Mouse (Mus musculus): ENCODE measurements around the gene Faxc.

Gene Faxc

DNA sequence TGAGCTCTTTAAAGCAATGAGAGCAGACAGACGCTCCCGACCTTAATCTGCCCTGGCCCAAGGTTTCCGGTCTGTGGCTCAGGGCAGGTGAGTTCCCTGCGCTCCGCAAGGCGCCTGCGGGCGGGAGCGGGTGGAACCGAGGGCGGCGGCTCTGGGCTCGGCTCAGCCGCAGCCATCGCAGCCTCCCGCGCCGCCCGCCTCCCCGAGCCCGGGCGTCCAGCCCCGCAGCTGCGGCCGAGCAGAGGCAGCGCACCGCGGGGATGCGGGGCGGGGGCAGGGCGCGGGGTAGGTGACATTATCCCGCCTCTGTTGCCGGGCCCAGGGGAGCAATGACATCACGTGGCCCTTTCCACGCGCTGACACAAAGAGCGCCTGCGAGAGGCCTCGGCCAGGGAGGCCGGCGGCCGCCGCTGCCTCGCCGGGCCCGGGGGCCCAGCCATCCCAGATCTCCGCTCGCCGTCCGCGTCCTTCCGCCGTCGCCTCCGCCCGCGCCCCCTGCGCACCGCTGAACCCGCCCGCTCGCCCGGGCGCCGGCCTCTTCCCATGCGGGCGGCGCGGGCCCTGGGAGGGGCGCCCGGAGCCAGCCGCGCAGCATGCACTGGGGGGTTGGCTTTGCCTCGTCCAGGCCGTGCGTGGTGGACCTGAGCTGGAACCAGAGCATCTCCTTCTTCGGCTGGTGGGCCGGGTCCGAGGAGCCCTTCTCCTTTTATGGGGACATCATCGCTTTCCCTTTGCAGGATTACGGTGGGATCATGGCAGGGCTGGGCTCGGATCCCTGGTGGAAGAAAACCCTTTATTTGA lies at the start of gene Faxc:
TSS of gene Faxc (plus strand) at position 359 of the 801 bp plus-strand sequence.
- no peak for DNase-seq (ENCODE audit: low spot score in 2 of 2)

DNA sequence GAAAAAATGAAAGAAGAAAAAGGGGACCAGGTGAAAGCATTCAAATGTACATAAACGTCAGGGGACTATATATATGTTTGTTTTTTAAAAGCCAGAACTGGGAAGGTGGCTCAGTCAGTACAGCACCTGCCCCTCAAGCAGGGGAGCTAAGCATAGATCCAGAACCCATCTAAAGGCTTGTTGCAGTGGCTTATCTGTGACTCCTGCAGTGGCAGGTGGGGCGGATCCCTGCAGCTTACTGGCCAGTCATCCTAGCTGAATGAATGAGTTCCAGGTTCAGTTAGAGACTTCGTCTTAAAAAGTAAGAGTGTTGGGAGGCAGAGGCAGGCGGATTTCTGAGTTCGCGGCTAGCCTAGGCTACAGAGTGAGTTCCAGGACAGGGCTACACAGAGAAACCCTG lies 48.3 kb upstream of the Faxc start:
- DNase-seq (ENCODE audit: low spot score in 2 of 2): no peak

DNA sequence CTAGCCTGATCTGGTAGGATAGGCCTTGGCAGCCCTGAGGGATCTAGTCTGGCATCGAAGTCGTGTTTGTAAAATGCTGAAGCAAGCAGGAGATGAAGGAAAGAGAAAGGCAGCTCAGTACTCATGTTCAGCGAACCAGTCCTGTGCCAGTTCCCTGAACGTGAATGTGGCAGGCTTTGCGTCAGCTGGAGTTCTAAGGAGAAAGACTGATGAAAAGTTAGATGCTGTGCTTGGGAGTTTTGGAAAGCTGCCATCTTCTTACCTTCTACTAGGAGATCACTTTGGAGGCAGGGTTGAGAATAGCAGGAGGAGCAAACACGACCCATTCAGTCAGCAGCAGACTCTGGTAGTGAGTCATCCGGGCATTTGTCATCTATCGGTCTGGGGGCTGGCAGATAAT lies 45.3 kb upstream of the Faxc start:
- no peak for DNase-seq (ENCODE audit: low spot score in 2 of 2)

DNA sequence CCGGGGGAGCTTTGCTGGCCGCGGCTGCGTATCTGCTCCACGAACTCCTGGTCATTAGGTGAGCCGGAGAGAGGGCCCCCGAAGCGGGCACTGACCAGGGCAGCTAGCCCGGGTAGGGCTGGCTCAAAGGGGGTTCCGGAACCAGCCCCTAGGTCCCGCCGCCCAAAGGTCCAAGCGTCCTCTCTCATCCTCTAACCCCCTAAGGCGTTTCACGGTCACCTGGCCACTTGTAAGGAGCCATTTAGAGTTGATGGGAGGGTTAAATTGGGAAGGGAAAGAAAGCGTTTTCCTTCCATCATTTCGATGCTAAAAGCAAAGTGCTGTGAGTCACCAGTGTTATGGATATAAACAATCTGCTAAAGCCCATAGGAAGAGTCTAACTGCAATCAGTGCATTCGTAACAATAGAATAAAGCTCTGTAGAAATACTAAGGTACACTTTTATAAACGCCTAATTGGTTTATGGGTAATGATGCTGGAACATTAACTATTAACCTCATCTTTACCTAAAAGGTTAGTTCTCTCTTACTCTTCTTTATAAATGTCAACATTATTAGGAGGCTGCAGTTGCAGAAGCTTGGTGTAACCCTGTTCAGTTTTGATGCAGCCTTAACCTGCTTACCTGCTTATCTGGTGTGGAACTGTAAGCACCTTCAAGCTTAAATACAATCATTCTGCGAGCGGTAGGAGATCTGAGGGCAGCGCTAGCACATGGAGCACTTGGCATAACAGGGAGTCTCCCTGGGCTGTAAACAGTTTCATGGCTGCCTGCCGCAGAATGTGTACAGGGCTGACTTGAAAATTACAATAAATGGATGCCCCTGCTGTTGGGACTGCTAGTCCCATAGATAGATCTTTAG lies 872 bp downstream of the Faxc start:
- no peak for DNase-seq (ENCODE audit: low spot score in 2 of 2)

DNA sequence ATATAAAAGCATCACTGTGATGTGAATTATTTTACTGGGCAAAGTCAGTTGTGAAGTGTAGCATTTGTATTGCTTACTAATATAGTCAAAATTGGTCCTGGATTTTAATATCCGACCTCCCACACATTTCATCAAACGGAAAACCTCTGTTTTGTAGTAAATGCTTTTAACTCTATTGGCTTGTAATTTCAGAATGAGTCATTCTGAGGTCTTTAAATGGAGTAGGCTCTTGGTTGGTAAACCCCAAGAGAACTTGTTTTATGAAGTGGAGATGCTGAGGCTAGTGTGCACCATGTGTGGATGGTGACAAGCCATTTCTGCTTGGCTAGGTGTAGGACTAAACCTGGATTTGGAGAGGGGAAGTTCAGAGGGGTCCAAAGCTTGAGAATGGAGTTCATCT lies 4.2 kb downstream of the Faxc start:
- no peak for DNase-seq (ENCODE audit: low spot score in 2 of 2)

- no peak for DNase-seq (ENCODE audit: low spot score in 2 of 2)
Observed at GRCm38 (mm10) chr4:21936424-21936823, 5.3 kb downstream of the Faxc start.

DNA sequence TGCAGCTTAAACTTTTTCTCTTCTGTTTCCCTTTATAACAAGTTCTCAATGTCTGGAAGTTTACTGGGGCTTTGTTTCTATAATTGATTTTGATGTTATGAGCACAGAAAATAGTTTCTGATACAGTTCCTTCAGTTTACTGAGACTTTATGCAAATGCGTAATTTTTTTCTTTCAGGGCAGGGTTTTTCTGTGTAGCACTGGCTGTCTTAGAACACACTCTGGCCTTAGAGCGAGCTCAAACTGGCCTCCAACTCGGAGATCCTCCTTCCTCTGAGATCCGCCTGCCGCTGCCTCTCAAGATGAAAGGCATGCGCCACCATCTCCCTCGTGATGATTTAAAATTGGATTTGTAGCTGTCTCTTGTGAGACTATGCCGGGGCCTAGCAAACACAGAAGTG lies 6.8 kb downstream of the Faxc start:
- no peak for DNase-seq (ENCODE audit: low spot score in 2 of 2)

DNA sequence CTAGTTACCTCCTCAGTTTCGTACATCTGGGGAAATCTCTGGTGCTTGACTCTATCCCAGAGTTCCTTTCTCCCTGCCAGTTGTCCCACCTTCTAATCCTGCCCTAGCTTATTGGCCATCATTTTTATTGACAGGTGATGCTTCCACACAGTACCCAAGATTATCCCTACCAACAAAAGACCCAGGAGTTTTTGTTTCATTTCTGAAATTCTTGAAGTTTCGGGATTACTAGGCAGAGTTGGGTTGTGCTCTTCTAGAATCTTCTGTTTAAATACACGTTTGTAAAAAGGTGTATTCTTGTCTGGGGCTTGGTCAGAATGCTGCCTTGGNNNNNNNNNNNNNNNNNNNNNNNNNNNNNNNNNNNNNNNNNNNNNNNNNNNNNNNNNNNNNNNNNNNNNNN lies 13.5 kb downstream of the Faxc start:
- DNase-seq (ENCODE audit: low spot score in 2 of 2): no peak

DNA sequence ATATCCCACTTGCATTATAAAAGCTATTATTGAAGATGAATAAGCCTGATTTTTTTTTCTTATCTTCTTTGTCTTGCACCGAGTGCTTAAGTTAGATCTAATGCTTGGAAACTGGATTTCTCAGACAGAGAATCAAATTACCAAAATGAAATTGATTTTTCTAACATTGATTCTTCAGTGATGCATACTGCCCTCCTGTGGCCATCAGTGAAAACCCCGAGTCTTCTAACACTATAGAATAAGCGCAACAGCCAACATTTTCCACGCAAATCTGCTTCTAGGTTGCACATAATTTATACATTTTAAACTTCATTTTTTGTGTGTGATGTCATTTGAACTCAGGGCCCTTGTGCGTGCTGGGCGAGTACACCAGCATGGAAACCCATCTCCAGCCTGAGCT lies 20.3 kb downstream of the Faxc start:
- DNase-seq (ENCODE audit: low spot score in 2 of 2): no peak

- DNase-seq (ENCODE audit: low spot score in 2 of 2): no peak
Observed at GRCm38 (mm10) chr4:21952255-21952654, 21.1 kb downstream of the Faxc start.

- DNase-seq (ENCODE audit: low spot score in 2 of 2): peak; percentile 3 to 10
Observed at GRCm38 (mm10) chr4:21957570-21958321, 26.6 kb downstream of the Faxc start.

DNA sequence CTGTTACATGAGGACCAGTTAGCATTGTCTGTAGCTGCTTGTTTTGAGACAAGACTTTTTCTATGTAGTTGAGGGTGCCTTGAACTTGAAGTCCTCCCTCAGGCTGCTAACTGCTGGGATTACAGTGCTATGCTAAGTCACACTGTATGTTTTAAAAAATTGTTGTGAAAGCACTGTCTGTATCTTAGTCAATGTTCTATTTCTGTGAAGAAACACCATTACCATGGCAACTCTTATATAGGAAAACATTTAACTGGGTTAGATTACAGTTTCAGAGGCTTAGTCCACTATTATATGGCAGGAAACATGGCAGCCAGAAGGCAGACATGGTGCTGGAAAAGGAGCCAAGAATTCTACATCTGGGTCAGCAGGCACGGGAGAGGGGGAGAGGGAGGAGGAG lies 40.8 kb downstream of the Faxc start:
- DNase-seq (ENCODE audit: low spot score in 2 of 2): no peak

GRCm38 (mm10) chr4:21974126-21974525 lies 43.0 kb downstream of the Faxc start:
- no peak for DNase-seq (ENCODE audit: low spot score in 2 of 2)

DNA sequence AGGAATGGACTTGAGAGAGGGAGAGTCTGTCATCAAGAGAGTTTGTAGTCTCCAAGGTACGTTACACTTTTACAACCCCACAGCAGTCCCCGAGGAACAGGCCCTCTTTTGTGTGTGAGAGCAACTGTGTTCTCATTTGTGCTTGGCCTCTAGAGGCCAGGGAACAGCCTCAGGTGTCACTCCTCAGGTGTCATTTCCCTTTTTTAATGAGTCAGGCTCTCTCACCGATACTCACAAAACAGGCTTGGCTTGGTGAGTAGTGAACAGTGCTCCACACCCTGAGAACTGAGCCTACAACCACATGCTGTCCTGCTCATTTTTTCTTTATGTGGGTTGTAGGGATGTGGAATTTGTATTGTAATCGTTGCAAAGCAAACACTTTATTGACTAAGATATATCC lies 49.3 kb downstream of the Faxc start:
- DNase-seq (ENCODE audit: low spot score in 2 of 2): no peak

- DNase-seq (ENCODE audit: low spot score in 2 of 2): no peak
Observed at GRCm38 (mm10) chr4:21982449-21982848, 51.3 kb downstream of the Faxc start.

DNA sequence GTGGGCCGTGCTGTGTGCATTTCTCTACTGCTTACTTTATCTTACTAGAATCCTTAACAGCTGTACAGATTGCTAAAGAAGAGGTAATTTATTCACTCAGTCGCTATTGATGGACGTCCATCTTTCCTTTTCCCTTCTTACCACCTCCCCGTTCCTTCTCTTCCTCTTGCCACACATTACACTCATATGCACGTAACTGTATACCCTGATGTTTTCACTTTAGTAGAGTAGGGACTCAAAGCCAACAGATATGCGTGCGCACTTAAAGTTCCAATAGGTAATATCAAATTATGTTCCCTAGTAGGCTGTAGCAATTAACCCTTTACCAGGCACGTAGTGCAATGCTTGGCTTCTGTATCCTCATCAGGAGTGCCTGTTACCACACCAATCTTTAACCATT lies 55.7 kb downstream of the Faxc start:
- DNase-seq (ENCODE audit: low spot score in 2 of 2): no peak

GRCm38 (mm10) chr4:21987460-21987859 lies 56.3 kb downstream of the Faxc start:
- no peak for DNase-seq (ENCODE audit: low spot score in 2 of 2)

DNA sequence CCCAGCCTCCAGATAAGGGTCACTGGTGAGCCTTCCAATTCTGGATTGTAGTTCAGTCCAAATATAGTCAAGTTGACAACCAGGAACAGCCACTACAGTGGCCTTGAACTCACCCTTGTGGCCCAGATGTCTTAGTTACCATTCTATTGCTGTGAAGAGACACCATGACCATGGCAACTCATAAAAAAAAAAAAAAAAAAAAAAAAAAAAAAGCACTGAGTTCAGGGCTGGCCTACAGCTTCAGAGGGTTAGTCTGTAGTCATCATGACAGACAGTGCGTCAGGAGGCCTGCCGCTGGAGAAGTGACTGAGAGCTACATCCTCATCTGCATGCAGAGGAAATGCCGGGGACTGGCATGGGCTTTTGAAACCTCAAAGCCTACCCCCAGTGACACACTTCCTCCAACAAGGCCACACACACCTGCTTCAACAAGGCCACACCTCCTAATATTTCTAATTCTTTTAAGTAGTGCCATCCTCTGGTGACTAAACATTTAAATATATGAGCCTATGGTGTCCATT lies 58.5 kb downstream of the Faxc start:
- no peak for DNase-seq (ENCODE audit: low spot score in 2 of 2)

- no peak for DNase-seq (ENCODE audit: low spot score in 2 of 2)
Observed at GRCm38 (mm10) chr4:21990580-21991235, 59.6 kb downstream of the Faxc start.

GRCm38 (mm10) chr4:22017656-22018379 lies 86.7 kb downstream of the Faxc start:
- DNase-seq (ENCODE audit: low spot score in 2 of 2): no peak

- DNase-seq (ENCODE audit: low spot score in 2 of 2): no peak
Observed at GRCm38 (mm10) chr4:22018414-22018813, 87.3 kb downstream of the Faxc start.
